Mouse (Mus musculus) left cerebral cortex, postnatal 10 days (tissue): Measurements from ENCODE around the gene Mapre3. TPM values are rescaled to one million over a fixed set of nuclear protein-coding genes. Genes with fewer than 3 reads are reported as not detected.
A peak's percentile ranks its signal among the peaks of the same experiment; 100 is the strongest.

Experiments used
- DNase-seq, 2 experiments: peaks; one replicate each; pipeline ENCODE4 v3.0.0; 2021 to 2022; ENCODE audit warnings: low spot score in 2 of 2, mixed read lengths in 1 of 2; ENCODE audit errors: extremely low spot score in 1 of 2
- intact Hi-C: fragments of 180-260 bp; cut with DNase I; formaldehyde crosslinking; loops from one replicate; pipeline ENCODE4 v1.15.1; 2025
- total RNA-seq, 2 experiments: library from RNA; stranded (reverse); gene quantifications; 2 replicates each; pipeline ENCODE4 v1.2.3; 2021

The Mapre3 gene
- total RNA-seq, 2 experiments from 2014 or later = 191 to 193 TPM

GRCm38 (mm10) chr5:30909300-30909659, 94.8 kb downstream of the Mapre3 start:
- intact Hi-C loops = no loop called here
- DNase-seq = peak in 1 of 2 experiments; percentile 30

GRCm38 (mm10) chr5:30909863-30910262, 95.4 kb downstream of the Mapre3 start:
- intact Hi-C loops = no loop called here
- no peak for DNase-seq

GRCm38 (mm10) chr5:30910481-30910880, 96.0 kb downstream of the Mapre3 start:
- intact Hi-C loops = no loop called here
- no peak for DNase-seq

GRCm38 (mm10) chr5:30912156-30912555, 97.7 kb downstream of the Mapre3 start:
- intact Hi-C loops = no loop called here
- peak in 1 of 2 experiments; percentile 29 for DNase-seq

GRCm38 (mm10) chr5:30913060-30913841, 98.8 kb downstream of the Mapre3 start, which contains the start of gene Emilin1:
Gene Emilin1 (plus strand): TSS chr5:30913402.
- intact Hi-C loops = no loop called here
- DNase-seq = peak in 1 of 2 experiments; percentile 82

GRCm38 (mm10) chr5:30914101-30914635, 99.7 kb downstream of the Mapre3 start:
- DNase-seq = no peak
- intact Hi-C loops = no loop called here

GRCm38 (mm10) chr5:30914849-30915248, 100.4 kb downstream of the Mapre3 start:
- peak in 1 of 2 experiments; percentile 22 for DNase-seq
- intact Hi-C loops = no loop called here

GRCm38 (mm10) chr5:30915456-30915855, 101.0 kb downstream of the Mapre3 start:
- DNase-seq = no peak
- intact Hi-C loops = no loop called here

Other genes with a start within 250 kb of the Mapre3 start
- gene Kcnk3, start 226.5 kb upstream of the Mapre3 start, total RNA-seq = 10 to 100 TPM; 14.0 to 14.4 TPM
- gene Slc35f6, start 166.7 kb upstream of the Mapre3 start, total RNA-seq = 10 to 100 TPM; 27.3 to 29.3 TPM
- 1 to 10 TPM; 6.1 to 7.6 TPM for gene Cenpa, start 147.9 kb upstream of the Mapre3 start, total RNA-seq
- gene Dpysl5, start 103.1 kb upstream of the Mapre3 start, total RNA-seq = 100 to 1,000 TPM; 354 to 401 TPM
- 10 to 100 TPM; 61.3 to 66.5 TPM for gene Tmem214, start 53.4 kb downstream of the Mapre3 start, total RNA-seq
- 10 to 100 TPM; 19.5 to 22.2 TPM for gene Agbl5, start 74.1 kb downstream of the Mapre3 start, total RNA-seq
- gene Ost4, start 93.1 kb downstream of the Mapre3 start, total RNA-seq = 100 to 1,000 TPM in 1 of 2 experiments, 10 to 100 TPM in 1; 98.0 to 102 TPM
- gene Emilin1, start 98.8 kb downstream of the Mapre3 start, total RNA-seq = 1 to 10 TPM; 5.1 to 5.5 TPM
- gene Khk, start 106.8 kb downstream of the Mapre3 start, total RNA-seq = 1 to 10 TPM; 7.3 to 8.0 TPM
- gene Cgref1, start 130.9 kb downstream of the Mapre3 start, total RNA-seq = 10 to 100 TPM; 61.1 to 62.5 TPM
- gene Preb, start 145.7 kb downstream of the Mapre3 start, total RNA-seq = 100 to 1,000 TPM; 116 to 122 TPM
- under 1 TPM; 0.08 to 0.24 TPM for gene Tcf23, start 154.0 kb downstream of the Mapre3 start, total RNA-seq
- 10 to 100 TPM; 72.4 to 77.2 TPM for gene Atraid, start 233.7 kb downstream of the Mapre3 start, total RNA-seq
- 10 to 100 TPM; 15.3 to 16.5 TPM for gene Slc5a6, start 234.3 kb downstream of the Mapre3 start, total RNA-seq
- 10 to 100 TPM; 21.5 to 25.4 TPM for gene Cad, start 240.1 kb downstream of the Mapre3 start, total RNA-seq